Mouse (Mus musculus) forebrain, embryonic 11.5 days (tissue): Measurements from ENCODE around the gene Dnttip1. TPM values are rescaled to one million over a fixed set of nuclear protein-coding genes. Genes with fewer than 3 reads are reported as not detected.
A peak's percentile ranks its signal among the peaks of the same experiment; 100 is the strongest.

Experiments used
- ATAC-seq: fragments of 200-750 bp; cut with Nextera tagmentation; replicated peaks from 2 replicates; pipeline ENCODE4 v1.8.0; 2017; ENCODE audit warnings: moderate TSS enrichment; ENCODE audit not compliant: low FRiP score
- DNase-seq: peaks from one replicate; pipeline ENCODE4 v3.0.0-alpha.2; 2017; ENCODE audit warnings: low spot score
- H3K27ac ChIP-seq: fragments of 300-500 bp; sonication (generic); 2 replicates; pipeline ENCODE4 v1.5.1; 2014; ENCODE audit warnings: low read depth, low read length
- H3K27me3 ChIP-seq: fragments of 300-500 bp; sonication (generic); 2 replicates; pipeline ENCODE4 v1.6.1; 2014; ENCODE audit warnings: mild to moderate bottlenecking, low read length, mixed read lengths; ENCODE audit not compliant: control insufficient read depth, insufficient read depth
- H3K36me3 ChIP-seq: fragments of 300-500 bp; sonication (generic); 2 replicates; pipeline ENCODE4 v1.6.1; 2014; ENCODE audit warnings: mild to moderate bottlenecking, low read length, moderate library complexity, mixed read lengths; ENCODE audit not compliant: control insufficient read depth, insufficient read depth
- H3K4me1 ChIP-seq: fragments of 300-500 bp; sonication (generic); replicated peaks from 2 replicates; pipeline ENCODE4 v1.6.1; 2014; ENCODE audit warnings: low read length, mixed read lengths; ENCODE audit not compliant: control insufficient read depth, insufficient read depth
- H3K4me2 ChIP-seq: fragments of 300-500 bp; sonication (generic); 2 replicates; pipeline ENCODE4 v1.6.1; 2014; ENCODE audit warnings: low read depth, mild to moderate bottlenecking, low read length, moderate library complexity, mixed read lengths; ENCODE audit not compliant: severe bottlenecking
- H3K4me3 ChIP-seq: fragments of 300-500 bp; sonication (generic); 2 replicates; pipeline ENCODE4 v1.5.1; 2014; ENCODE audit warnings: low read depth, low read length
- H3K9ac ChIP-seq: fragments of 300-500 bp; sonication (generic); 2 replicates; pipeline ENCODE4 v1.6.1; 2014; ENCODE audit warnings: low read length
- H3K9me3 ChIP-seq: fragments of 300-500 bp; sonication (generic); 2 replicates; pipeline ENCODE4 v1.6.1; 2016; ENCODE audit warnings: low read length, mixed read lengths; ENCODE audit not compliant: control insufficient read depth
- WGBS: fragments of 180-500 bp; shearing (Covaris S2); extraction: QIAGEN DNeasy Blood & Tissue Kit; methylation state at CpG from one replicate; pipeline ENCODE4 v1.1.7; 2014; 5-methylcytosine and 5-hydroxymethylcytosine counted together
- polyA plus RNA-seq: library from polyadenylated mRNA; unstranded; fragments of >200 nt; fragmentation: Nextera tagmentation; extraction: Ambion mirVana; gene quantifications from 2 replicates; pipeline ENCODE4 v1.2.1, GENCODE M21; 2014

Dnttip1 gene
- polyA plus RNA-seq, 1 experiment from 2014 or later = 80.3 TPM

GRCm38 (mm10) chr2:164778809-164779208 lies 33.0 kb downstream of the Dnttip1 start:
- no peak overlapping the region for H3K9ac ChIP-seq
- no peaks in the 10 kb centered on the region for H3K9me3 ChIP-seq
- no peak overlapping the region for H3K4me2 ChIP-seq
- WGBS = 87% methylated on average over 7 of the region's 7 CpGs
- H3K27ac ChIP-seq = no peak overlapping the region
- H3K27me3 ChIP-seq = no peaks in the 10 kb centered on the region
- no peak overlapping the region for H3K4me3 ChIP-seq
- ATAC-seq (no peak), DNase-seq (no peak)
- H3K4me1 ChIP-seq = no peaks in the 10 kb centered on the region
- no peaks in the 10 kb centered on the region for H3K36me3 ChIP-seq

- Histone ChIP-seq H3K36me3 (no peaks in the 10 kb centered on the region), H3K4me1 (no peaks in the 10 kb centered on the region), H3K9me3 (no peaks in the 10 kb centered on the region), H3K9ac (no peak within 1 kb of the TSS), H3K27me3 (no peaks in the 10 kb centered on the region), H3K4me2 (no peak within 1 kb of the TSS), H3K4me3 (no peak within 1 kb of the TSS), H3K27ac (no peak within 1 kb of the TSS)
- DNase-seq = no peak
- 71% methylated on average over 8 of the region's 8 CpGs for WGBS
- ATAC-seq = no peak
These were observed 33.8 kb downstream of the Dnttip1 start, which contains the start of gene Tnnc2 for GRCm38 (mm10) chr2:164779481-164780086. Gene Tnnc2 (minus strand): TSS chr2:164779967.

GRCm38 (mm10) chr2:164781876-164782275 lies 36.1 kb downstream of the Dnttip1 start:
- H3K4me2 ChIP-seq = no peak overlapping the region
- H3K27ac ChIP-seq = no peak overlapping the region
- DNase-seq = no peak
- ATAC-seq = no peak
- no peak overlapping the region for H3K9ac ChIP-seq
- H3K36me3 ChIP-seq = no peaks in the 10 kb centered on the region
- H3K4me1 ChIP-seq = peaks cover 6% of the 10 kb centered on the region; the same call in 1 of the 2 replicates
- no peaks in the 10 kb centered on the region for H3K9me3 ChIP-seq
- 82% methylated on average over 4 of the region's 4 CpGs for WGBS
- H3K27me3 ChIP-seq = no peaks in the 10 kb centered on the region
- H3K4me3 ChIP-seq = no peak overlapping the region

- Histone ChIP-seq H3K9ac (no peak overlapping the region), H3K36me3 (no peaks in the 10 kb centered on the region), H3K27ac (no peak overlapping the region), H3K9me3 (no peaks in the 10 kb centered on the region), H3K4me2 (no peak overlapping the region), H3K4me3 (no peak overlapping the region), H3K4me1 (peaks cover 6% of the 10 kb centered on the region; the same call in 1 of the 2 replicates), H3K27me3 (no peaks in the 10 kb centered on the region)
- WGBS = 76% methylated on average over 7 of the region's 7 CpGs
- DNase-seq (no peak), ATAC-seq (no peak)
These were observed 38.3 kb downstream of the Dnttip1 start for GRCm38 (mm10) chr2:164783926-164784581.

GRCm38 (mm10) chr2:164784869-164785420 lies 39.2 kb downstream of the Dnttip1 start:
- Histone ChIP-seq H3K4me3 (peak overlapping the region; percentile 60), H3K27me3 (no peaks in the 10 kb centered on the region), H3K27ac (no peak overlapping the region), H3K4me1 (peaks cover 6% of the 10 kb centered on the region; the same call in 1 of the 2 replicates), H3K36me3 (no peaks in the 10 kb centered on the region), H3K9ac (peak overlapping the region; percentile 78), H3K9me3 (no peaks in the 10 kb centered on the region), H3K4me2 (peak overlapping the region; percentile 93)
- ATAC-seq = no peak
- DNase-seq = no peak
- 22% methylated on average over 7 of the region's 7 CpGs for WGBS

- under 1% methylated on average over 76 of the region's 89 CpGs for WGBS
- peak within 1 kb of the TSS; percentile 32; the same call in 1 of the 2 replicates for H3K27ac ChIP-seq
- DNase-seq (peak; percentile 92), ATAC-seq (peak; percentile 91)
- H3K36me3 ChIP-seq = no peaks in the 10 kb centered on the region
- H3K4me2 ChIP-seq = peak within 1 kb of the TSS; percentile 93
- peak within 1 kb of the TSS; percentile 78 for H3K9ac ChIP-seq
- no peaks in the 10 kb centered on the region for H3K9me3 ChIP-seq
- H3K4me1 ChIP-seq = peaks cover 6% of the 10 kb centered on the region; the same call in 1 of the 2 replicates
- no peaks in the 10 kb centered on the region for H3K27me3 ChIP-seq
- peak within 1 kb of the TSS; percentile 60 for H3K4me3 ChIP-seq
These were observed 40.0 kb downstream of the Dnttip1 start, which contains the start of gene Snx21 for GRCm38 (mm10) chr2:164785481-164786387. Gene Snx21 (plus strand): TSS chr2:164785823.

GRCm38 (mm10) chr2:164786388-164786885 lies 40.7 kb downstream of the Dnttip1 start:
- Histone ChIP-seq H3K4me3 (peak overlapping the region; percentile 60), H3K4me1 (peaks cover 6% of the 10 kb centered on the region; the same call in 1 of the 2 replicates), H3K27ac (no peak overlapping the region), H3K9me3 (no peaks in the 10 kb centered on the region), H3K36me3 (no peaks in the 10 kb centered on the region; the same call in 1 of the 2 replicates), H3K27me3 (no peaks in the 10 kb centered on the region), H3K4me2 (peak overlapping the region; percentile 93), H3K9ac (peak overlapping the region; percentile 78)
- ATAC-seq (no peak), DNase-seq (no peak)
- 11% methylated on average over 15 of the region's 15 CpGs for WGBS

- WGBS = 83% methylated on average over 3 of the region's 3 CpGs
- ATAC-seq (no peak), DNase-seq (no peak)
- Histone ChIP-seq H3K4me2 (no peak overlapping the region), H3K36me3 (no peaks in the 10 kb centered on the region; the same call in 1 of the 2 replicates), H3K27me3 (no peaks in the 10 kb centered on the region), H3K9me3 (no peaks in the 10 kb centered on the region), H3K4me3 (no peak overlapping the region), H3K4me1 (peaks cover 6% of the 10 kb centered on the region; the same call in 1 of the 2 replicates), H3K9ac (no peak overlapping the region), H3K27ac (no peak overlapping the region)
These were observed 41.2 kb downstream of the Dnttip1 start for GRCm38 (mm10) chr2:164787032-164787431.
